Mouse (Mus musculus) embryo, embryonic 10 days (tissue): ENCODE data around the gene Atp5s.
A peak's percentile ranks its signal among the peaks of the same experiment; 100 is the strongest.

Source experiments
- DNase-seq: peaks from one replicate; pipeline ENCODE4 v3.0.0-alpha.2; 2015; ENCODE audit warnings: low spot score

Atp5s gene

DNA sequence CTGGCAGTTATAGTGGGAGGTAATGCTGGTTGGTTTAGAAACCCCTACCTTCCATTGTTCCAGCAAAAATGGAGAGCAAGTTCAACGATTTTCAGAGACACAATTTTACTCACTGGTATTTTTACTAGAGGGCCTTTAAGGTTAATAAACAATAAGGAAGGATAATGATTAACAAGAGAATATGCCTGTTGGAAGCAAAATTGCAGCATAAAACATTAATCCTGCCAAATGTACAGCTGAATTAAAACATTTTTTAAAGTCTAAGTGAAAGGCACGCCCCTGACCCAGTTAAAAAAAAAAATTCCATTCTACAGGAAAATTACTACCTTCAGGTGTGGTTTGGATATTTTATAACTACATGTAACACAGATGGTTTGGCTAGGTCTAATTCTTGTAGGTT is 53.2 kb downstream of the Atp5s start:
- DNase-seq = no peak

DNA sequence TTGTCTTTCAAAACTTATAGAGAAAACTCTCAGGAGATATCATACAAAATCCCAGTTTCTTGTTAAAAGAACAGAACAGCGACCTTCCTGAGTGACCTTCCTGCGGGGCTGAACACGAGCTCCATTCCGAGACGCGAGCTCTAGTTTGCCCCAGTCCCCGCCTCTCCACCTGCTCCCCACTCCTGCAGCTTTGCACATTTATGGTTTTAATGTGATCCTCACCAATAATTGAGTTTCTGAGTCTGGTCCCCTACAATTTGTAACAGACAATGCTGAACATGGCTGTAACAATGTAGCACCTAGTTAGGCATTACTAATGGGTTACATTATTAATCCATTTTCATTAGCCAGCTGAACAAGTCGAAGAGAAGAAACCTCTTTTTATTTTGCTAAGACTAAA is 56.7 kb downstream of the Atp5s start:
- no peak for DNase-seq

GRCm38 (mm10) chr12:69781935-69782650 is 57.3 kb downstream of the Atp5s start:
- DNase-seq = no peak

DNA sequence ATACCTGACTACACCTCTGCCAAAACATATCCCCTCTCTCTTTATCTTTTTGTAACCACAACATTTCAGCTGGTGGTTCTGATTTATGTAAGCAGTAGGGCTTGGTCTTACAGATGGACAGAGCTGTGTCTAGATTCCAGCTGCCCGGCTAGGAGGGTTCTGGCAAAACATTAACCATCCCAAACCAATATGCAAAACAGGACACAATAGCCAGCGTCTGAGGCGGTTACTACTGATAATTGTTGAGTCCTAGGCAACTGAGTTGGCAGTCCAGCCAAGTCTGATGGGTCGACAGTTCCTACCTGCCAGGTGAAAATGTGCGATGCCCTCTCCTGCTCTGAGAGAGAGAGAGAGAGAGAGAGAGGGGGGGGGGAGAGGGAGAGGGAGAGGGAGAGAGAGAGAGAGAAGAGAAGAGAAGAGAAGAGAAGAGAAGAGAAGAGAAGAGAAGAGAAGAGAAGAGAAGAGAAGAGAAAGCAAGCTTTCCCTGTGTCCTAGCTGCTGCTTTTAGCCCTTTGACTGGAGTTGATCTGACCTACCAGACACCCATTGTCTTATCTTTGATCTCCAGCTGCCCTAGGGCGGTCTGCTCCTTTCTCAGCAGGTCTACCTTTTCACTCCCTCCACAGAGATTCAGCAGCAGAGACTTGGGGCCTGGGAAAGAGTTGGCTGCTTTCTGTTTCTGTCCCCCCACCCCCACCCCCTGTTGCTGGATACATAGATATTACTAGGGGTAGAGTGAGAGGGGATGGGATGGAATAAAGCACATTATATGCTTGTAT is 58.7 kb downstream of the Atp5s start:
- peak; percentile 28 for DNase-seq

DNA sequence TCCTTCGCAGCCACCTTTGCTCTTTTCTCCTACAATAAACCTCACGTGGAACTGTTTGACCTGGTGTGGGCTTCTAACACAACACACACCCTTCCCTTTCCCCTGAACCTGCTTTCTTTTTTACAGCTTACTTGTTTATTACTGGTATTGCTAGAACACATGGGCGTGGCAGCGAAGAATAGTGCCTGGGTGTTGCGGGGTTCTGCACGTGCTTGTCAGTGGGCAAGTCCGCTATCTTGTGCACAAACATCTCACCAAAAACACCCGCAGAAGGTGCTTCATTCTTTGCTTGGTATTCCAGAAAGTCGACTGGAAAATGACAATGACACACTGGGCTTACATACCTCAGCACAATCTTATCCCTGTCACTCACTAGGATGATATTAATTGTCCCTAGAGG is 60.7 kb downstream of the Atp5s start:
- no peak for DNase-seq

GRCm38 (mm10) chr12:69788380-69788779 is 63.6 kb downstream of the Atp5s start:
- no peak for DNase-seq

DNA sequence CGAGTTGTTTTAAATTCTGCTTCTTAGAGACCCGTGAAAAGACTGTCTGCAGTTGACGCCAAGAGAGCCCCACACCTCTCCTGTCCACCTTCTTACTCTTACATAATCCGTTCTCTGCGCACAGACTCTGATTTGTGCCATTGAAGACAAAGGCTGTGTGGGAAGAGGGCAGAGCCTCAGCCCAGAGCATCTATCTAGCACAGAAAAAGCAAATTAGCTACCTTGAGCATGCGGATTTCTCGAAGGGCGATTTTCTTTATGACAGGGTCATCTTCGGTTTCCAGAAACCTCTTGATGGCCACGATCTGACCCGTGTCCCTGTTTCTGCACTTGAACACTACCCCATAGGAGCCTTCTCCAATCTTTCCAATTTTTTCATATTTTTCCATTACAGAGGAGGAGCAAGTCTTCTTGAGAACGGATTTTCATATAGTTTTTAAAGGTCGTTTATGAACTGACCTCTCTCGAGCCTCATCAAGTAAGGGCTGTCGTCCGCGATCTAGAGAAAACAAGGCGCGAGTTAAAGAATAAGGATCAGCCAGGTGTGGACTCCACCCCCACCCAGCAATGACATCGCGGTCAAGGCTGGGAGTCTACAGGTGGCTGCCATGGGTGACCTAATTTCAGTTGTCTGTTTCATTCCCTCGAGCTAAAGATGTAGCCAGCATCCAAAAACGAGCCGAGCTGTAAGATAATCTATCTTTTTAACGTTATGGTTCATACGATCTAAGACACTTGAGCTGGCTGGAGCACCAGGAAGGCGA is 65.2 kb downstream of the Atp5s start:
- DNase-seq = no peak

DNA sequence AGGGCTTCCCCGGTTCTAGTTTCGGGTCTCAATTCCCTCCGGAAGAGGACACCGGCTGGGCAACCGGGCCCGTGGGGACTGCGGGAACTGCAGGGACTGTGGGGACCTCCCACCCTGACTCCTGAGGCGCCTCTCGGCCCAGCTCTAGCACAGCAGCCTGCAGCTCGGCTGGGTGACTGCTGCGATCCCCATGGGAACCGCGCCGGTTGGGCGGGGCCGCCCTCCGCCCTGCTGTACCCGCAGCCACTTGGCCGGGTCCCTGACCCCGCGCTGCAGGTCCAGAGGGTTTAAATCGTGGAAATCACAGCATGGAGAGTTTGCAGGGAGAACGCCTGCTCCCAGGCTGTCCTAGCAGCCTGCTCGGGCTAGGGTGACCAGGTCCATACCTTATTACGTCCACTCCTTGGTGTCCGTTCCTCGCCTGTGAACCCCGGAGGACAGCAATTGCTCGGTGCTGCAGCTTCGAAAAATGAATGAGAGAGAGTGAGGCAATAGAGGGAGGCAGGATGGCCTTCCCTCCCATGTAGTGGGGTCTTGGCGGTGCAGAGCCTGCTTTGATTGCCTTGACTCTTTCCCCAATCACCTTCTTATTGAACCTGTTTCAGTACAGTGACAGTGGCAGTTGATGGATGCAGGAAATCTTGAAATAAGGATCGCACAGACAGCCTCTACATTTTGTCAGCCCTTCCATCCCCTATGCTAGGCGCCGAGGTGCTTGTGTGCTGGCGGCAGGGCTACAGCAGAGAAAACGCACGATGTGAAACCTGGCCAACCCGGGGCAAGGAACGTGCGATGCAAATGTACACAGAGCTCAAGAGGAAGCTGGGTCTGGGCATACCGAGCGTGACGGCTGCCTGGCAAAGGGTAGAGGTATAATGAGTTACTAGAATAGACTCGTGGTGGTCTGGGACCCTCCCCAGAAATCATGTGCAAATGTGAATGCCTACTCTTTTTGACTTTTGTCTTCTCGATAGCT is 66.1 kb downstream of the Atp5s start, which contains the start of gene Cdkl1:
Cdkl1 (minus strand) TSS at position 738 of the 976 bp plus-strand sequence.
- DNase-seq = peak; percentile 70
